Mouse (Mus musculus): ENCODE measurements at regions not wholly inside any gene's neighbourhood (a gene's known extent, or its start where the extent isn't known, plus 50 kb on each side); places are given as distances from the start of the nearest gene placed in this dataset.

- TF ChIP-seq TAL1 (IDR thresholded peaks at IDR 0.05; ENCODE audit: low read length) (no peak), GATA1 (IDR thresholded peaks at IDR 0.05; ENCODE audit: low read length) (no peak)
Measured at GRCm38 (mm10) chr12:12683733-12684470, 257.8 kb downstream of the Mycn start.
